Comparison of ENCODE assay signal across 23 mouse cellular contexts in genomic region chr5:24895606-24896005, GRCm38 (mm10). TPM values are rescaled to one million over a fixed set of nuclear protein-coding genes. Genes with fewer than 3 reads are reported as not detected.
DNase-seq lines count a peak whose midpoint lies in the region; ATAC-seq lines count a peak whose summit lies in the region.
"Had no signal": no experiment of that assay in that cellular context is flagged by ENCODE, and none has a peak within 500 bp of the region (broad histone marks: within the 10 kb centered on the region; RNA-seq: fewer than 3 reads in every experiment).

No protein-coding gene starts in this region.

- H3K27ac ChIP-seq in heart, embryonic 10.5 days, result peak overlapping the region; percentile 26; the same call in 1 of the 2 replicates
- H3K27ac ChIP-seq in heart, embryonic 11.5 days (ENCODE audit: low read depth, low read length), result no peak overlapping the region
- no peak overlapping the region for H3K27ac ChIP-seq in heart, embryonic 14.5 days (replicated peaks in 1 of 2; ENCODE audit: control insufficient read depth in 1 of 2, insufficient read depth in 1 of 2, low read depth in 2 of 2, low read length in 2 of 2)
- H3K27ac ChIP-seq: embryonic facial prominence, embryonic 10.5 days; embryonic facial prominence, embryonic 12.5 days; forebrain, embryonic 13.5 days had no signal

- no peaks in the 10 kb centered on the region for H3K27me3 ChIP-seq in heart, embryonic 10.5 days (ENCODE audit: insufficient read depth, poor library complexity, severe bottlenecking)
- H3K27me3 ChIP-seq in heart, embryonic 11.5 days (ENCODE audit: control insufficient read depth, insufficient read depth, low read length), result no peaks in the 10 kb centered on the region
- H3K27me3 ChIP-seq in heart, embryonic 14.5 days (ENCODE audit: control insufficient read depth, insufficient read depth, low read length), result no peaks in the 10 kb centered on the region
- H3K27me3 ChIP-seq: CH12.LX; embryonic facial prominence, embryonic 12.5 days; forebrain, embryonic 13.5 days; Patski had no signal

- no peak overlapping the region for H3K4me3 ChIP-seq in heart, embryonic 10.5 days
- H3K4me3 ChIP-seq in heart, embryonic 11.5 days (ENCODE audit: low read depth, low read length), result no peak overlapping the region
- no peak overlapping the region for H3K4me3 ChIP-seq in heart, embryonic 14.5 days (ENCODE audit: control insufficient read depth in 1 of 2, insufficient read depth in 1 of 2, low read depth in 1 of 2, low read length in 2 of 2)
- H3K4me3 ChIP-seq: embryonic facial prominence, embryonic 10.5 days; embryonic facial prominence, embryonic 12.5 days; forebrain, embryonic 13.5 days had no signal

- no peak for ATAC-seq in heart, embryonic 11.5 days (replicated peaks; ENCODE audit: insufficient number of reproducible peaks, low FRiP score, low TSS enrichment)
- ATAC-seq in heart, embryonic 14.5 days (ENCODE audit: insufficient number of reproducible peaks, insufficient read depth, low FRiP score, low read depth), result no peak
- ATAC-seq: forebrain, embryonic 13.5 days; Patski had no signal

- H3K9me3 ChIP-seq in heart, embryonic 10.5 days, result no peaks in the 10 kb centered on the region
- no peaks in the 10 kb centered on the region for H3K9me3 ChIP-seq in heart, embryonic 11.5 days (replicated peaks; ENCODE audit: control insufficient read depth, low read length)
- H3K9me3 ChIP-seq in heart, embryonic 14.5 days (ENCODE audit: control insufficient read depth, low read length), result no peaks in the 10 kb centered on the region
- H3K9me3 ChIP-seq: embryonic facial prominence, embryonic 10.5 days; embryonic facial prominence, embryonic 12.5 days; forebrain, embryonic 13.5 days; G1E had no signal

- H3K4me1 ChIP-seq in heart, embryonic 10.5 days, result peaks cover 47% of the 10 kb centered on the region
- peaks cover 27% of the 10 kb centered on the region for H3K4me1 ChIP-seq in heart, embryonic 11.5 days (ENCODE audit: control insufficient read depth, insufficient read depth, low read length)
- peaks cover 8 to 27% of the 10 kb centered on the region in 2 experiments for H3K4me1 ChIP-seq in heart, embryonic 14.5 days (ENCODE audit: control insufficient read depth in 2 of 2, insufficient read depth in 2 of 2, low read length in 2 of 2)
- H3K4me1 ChIP-seq: embryonic facial prominence, embryonic 12.5 days had no signal

- intact Hi-C loops in heart, postnatal 25 days (cut with DNase I), result no loop called here

- DNase-seq in heart, embryonic 10.5 days (ENCODE audit: low spot score), result no peak
- no peak for DNase-seq in heart, postnatal 25 days (ENCODE audit: low spot score)
- DNase-seq in layer of hippocampus, adult 18-20 months (ENCODE audit: low spot score in 2 of 2), result peak; percentile 30 to 69
- DNase-seq in layer of hippocampus, adult 11-12 months (ENCODE audit: low spot score), result no peak
- DNase-seq in layer of hippocampus, adult 9-11 months, result peak; percentile 51
- no peak for DNase-seq in layer of hippocampus, adult 8-10 months (ENCODE audit: low spot score in 2 of 2)
- DNase-seq: adrenal gland, adult 8-10 months; adrenal gland, postnatal 14 days; adrenal gland, postnatal 36 days; B cell, adult 2 months; cerebellum, adult 11-12 months; cerebellum, adult 2 months; cerebellum, adult 9-10 months; cerebellum, postnatal 10 days; cerebellum, postnatal 25 days had no signal

- no peak overlapping the region for H3K4me2 ChIP-seq in heart, embryonic 11.5 days
- no peak overlapping the region for H3K4me2 ChIP-seq in heart, embryonic 14.5 days (ENCODE audit: low read length)
- H3K4me2 ChIP-seq: embryonic facial prominence, embryonic 12.5 days; forebrain, embryonic 13.5 days had no signal

- H3K9ac ChIP-seq in heart, embryonic 11.5 days (ENCODE audit: low read depth, low read length), result no peak overlapping the region
- 0 out of 2 replicates have a peak overlapping the region, but pooled peaks have one; percentile 4 for H3K9ac ChIP-seq in heart, embryonic 14.5 days (ENCODE audit: low read length)
- H3K9ac ChIP-seq: embryonic facial prominence, embryonic 12.5 days; forebrain, embryonic 13.5 days had no signal

- WGBS in heart, embryonic 10.5 days, result 95% methylated on average over 4 of the region's 4 CpGs
- 92% methylated on average over 4 of the region's 4 CpGs for WGBS in heart, embryonic 11.5 days (ENCODE audit: insufficient replicate concordance)
- 87% methylated on average over 4 of the region's 4 CpGs for WGBS in heart, embryonic 14.5 days

- peaks cover 14% of the 10 kb centered on the region; the same call in 1 of the 2 replicates for H3K36me3 ChIP-seq in heart, embryonic 10.5 days
- H3K36me3 ChIP-seq in heart, embryonic 11.5 days (ENCODE audit: control insufficient read depth, insufficient read depth, low read length), result no peaks in the 10 kb centered on the region; the same call in 1 of the 2 replicates
- peaks cover 12% of the 10 kb centered on the region for H3K36me3 ChIP-seq in heart, embryonic 14.5 days (ENCODE audit: control insufficient read depth, insufficient read depth, low read length)
- H3K36me3 ChIP-seq: embryonic facial prominence, embryonic 12.5 days; G1E had no signal

RNA-seq across cellular contexts. Expression of gene Rheb, which starts 53.2 kb away (rescaled TPM):
- polyA plus RNA-seq in heart, embryonic 10.5 days (2016; fragmentation: Nextera tagmentation; extraction: Ambion mirVana), result 219 and 225 TPM in 2 replicates
- polyA plus RNA-seq in heart, embryonic 11.5 days (2014; fragmentation: Nextera tagmentation; extraction: Ambion mirVana), result 242 and 245 TPM in 2 replicates
- polyA plus RNA-seq in heart, embryonic 14.5 days (2014; fragmentation: Nextera tagmentation; extraction: Ambion mirVana), result 274 and 275 TPM in 2 replicates
- 10 to 100 TPM; 75.5 to 82.9 TPM for total RNA-seq in heart, postnatal 25 days (2021)
- 100 to 1,000 TPM; 113 to 119 TPM for total RNA-seq in layer of hippocampus, adult 18-20 months (2021)
- total RNA-seq in layer of hippocampus, adult 8-10 months (2022), result 100 to 1,000 TPM in 3 of 4 experiments, 10 to 100 TPM in 1; 96.3 to 112 (median 106) TPM

Comparison
In these comparisons a context has a peak if more than half of its experiments do, and no peak if none do; other contexts are left out.
1. DNase-seq: peak in layer of hippocampus, adult 18-20 months (2 of 2) and layer of hippocampus, adult 9-11 months (single experiment); none in heart, embryonic 10.5 days (single experiment), heart, postnatal 25 days (single experiment), layer of hippocampus, adult 11-12 months (single experiment) and layer of hippocampus, adult 8-10 months (0 of 2).